Mouse (Mus musculus): Measurements from ENCODE around the gene Vil1. TPM values are rescaled to one million over a fixed set of nuclear protein-coding genes. Genes with fewer than 3 reads are reported as not detected.
A peak's percentile ranks its signal among the peaks of the same experiment; 100 is the strongest.

Gene Vil1
- 1 to 10 TPM; 1.4 to 2.1 TPM for total RNA-seq (2021)

DNA sequence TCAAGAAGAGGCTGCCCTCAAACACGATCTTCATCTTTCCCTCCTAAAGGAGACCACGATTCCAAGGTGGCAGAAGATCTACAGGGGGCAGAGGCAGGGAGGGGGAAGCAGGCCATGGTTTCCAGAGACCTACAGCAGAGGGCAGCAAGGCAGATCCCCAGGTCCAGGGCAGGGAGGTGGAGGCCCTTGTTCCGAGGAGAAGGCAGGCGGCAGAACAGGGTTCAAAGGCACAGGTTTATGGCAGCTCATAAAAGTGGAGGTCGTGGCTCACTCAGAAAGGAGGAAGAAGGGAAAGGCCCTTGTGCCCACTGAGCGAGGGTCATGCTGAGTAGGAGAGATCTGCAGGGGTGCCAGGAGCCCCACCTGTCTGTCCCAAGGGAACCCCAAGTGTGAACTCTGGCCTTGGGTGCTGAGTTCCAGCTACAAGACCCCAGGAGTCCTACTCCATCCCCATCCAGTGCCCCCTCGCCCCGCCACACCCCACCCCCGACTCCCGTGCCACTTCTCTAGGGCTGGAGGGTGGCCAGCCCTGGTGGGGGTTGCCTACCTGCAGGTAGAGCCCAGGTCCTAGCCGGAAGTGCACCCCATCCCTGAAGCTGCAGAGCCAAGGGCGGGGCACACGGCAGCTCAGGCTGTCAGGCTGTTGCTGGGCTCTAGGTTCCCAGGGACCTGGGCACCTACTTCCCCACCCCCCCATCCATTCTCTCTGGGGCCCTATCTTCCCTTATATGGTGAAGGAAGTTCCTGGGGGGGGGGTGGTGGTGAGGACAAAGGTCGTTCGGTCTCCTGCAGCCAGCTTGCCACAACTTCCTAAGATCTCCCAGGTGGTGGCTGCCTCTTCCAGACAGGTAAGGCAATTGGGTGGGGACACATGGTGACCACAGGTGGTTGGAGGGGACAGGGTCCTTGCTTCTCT, at the start of gene Vil1:
Vil1 (plus strand) TSS at position 788 of the 916 bp plus-strand sequence.
- DNase-seq, result no peak

GRCm38 (mm10) chr1:74359952-74360517, 49.1 kb upstream of the Vil1 start:
- DNase-seq, result no peak

DNA sequence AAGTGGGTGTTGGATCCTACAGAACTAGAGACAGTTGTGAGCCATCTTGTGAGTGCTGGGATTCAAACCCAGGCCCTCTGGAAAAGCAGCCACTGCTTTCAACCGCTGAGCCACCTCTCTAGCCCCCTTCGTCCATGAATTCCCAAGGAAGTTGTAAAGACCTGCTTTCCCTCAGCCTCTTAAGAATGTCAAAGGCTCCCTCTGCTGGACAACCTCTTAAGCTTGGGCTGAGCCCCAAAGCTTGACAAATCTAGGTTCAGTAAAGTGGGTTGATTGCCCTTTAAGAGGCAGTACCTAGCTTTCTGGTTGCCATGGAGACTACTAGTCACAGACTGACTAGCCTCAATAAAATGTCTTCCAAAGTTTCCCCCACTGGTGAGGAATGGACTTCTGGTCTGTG, 47.4 kb upstream of the Vil1 start, which contains the start of gene Catip:
Catip (plus strand) TSS at position 297 of the 400 bp plus-strand sequence.
- DNase-seq, result peak; percentile 84

DNA sequence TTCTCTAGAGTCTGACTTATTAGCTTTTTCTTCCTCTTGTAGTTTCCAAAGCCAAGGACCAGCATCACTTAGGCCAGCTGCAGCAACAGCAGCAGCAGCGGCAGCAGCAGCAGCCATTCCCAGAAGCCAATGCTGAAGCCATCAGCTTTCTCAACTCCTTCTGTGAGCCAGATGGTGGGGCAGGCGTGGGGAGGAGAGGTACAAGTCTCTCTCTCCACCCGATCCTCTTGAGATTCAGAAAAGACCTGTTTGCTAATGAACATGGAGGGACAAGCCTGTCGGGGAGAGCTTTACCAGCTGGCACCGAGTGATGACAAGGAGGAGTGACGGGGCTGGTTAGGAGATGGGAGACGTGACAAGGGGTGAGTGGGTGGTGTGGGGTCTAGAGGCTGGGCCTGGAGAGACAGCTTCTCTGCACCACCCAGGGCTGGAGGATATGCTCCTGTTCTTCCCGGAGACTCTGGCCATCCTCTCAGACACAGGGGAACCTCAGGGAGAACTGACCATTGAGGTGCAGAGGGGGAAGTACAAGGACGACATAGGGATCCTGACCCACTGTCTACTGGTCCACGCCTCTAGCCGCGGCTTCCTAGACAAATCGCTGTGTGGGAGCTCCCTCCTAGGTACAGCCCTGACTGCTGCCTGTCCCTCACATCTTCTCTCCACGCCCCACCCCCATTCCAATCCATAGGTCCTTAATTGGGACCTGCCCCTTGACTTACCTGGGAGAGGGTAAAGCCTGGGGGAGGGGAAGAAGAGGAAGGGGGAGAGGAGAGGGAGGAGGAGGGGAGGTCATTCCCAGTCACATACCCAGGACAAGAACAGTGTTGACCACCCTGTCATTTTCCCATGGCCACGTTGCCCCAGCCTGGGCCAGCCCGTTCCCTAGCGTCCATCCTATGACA, 46.6 kb upstream of the Vil1 start:
- DNase-seq, result no peak

DNA sequence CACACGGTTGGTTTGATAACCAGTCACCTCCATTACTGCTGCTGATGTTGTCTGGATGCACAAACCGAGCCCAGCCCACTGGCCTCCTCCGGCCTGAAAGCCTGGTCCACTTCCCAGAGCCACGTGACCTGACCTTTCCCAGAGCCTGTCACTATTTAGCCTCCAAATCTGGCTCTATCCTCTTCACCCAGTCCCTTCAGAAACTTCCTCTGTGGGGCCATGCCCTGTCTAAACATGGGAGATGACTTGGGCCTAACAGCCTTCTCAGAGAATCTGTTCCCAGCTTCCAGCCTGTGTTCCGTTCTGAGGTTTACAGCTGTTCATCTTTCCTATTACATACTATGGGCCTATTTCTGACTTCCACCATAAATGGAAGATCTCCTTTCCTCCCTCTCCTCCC, 45.7 kb upstream of the Vil1 start:
- DNase-seq, result no peak

GRCm38 (mm10) chr1:74364270-74364669, 44.9 kb upstream of the Vil1 start:
- DNase-seq, result no peak

DNA sequence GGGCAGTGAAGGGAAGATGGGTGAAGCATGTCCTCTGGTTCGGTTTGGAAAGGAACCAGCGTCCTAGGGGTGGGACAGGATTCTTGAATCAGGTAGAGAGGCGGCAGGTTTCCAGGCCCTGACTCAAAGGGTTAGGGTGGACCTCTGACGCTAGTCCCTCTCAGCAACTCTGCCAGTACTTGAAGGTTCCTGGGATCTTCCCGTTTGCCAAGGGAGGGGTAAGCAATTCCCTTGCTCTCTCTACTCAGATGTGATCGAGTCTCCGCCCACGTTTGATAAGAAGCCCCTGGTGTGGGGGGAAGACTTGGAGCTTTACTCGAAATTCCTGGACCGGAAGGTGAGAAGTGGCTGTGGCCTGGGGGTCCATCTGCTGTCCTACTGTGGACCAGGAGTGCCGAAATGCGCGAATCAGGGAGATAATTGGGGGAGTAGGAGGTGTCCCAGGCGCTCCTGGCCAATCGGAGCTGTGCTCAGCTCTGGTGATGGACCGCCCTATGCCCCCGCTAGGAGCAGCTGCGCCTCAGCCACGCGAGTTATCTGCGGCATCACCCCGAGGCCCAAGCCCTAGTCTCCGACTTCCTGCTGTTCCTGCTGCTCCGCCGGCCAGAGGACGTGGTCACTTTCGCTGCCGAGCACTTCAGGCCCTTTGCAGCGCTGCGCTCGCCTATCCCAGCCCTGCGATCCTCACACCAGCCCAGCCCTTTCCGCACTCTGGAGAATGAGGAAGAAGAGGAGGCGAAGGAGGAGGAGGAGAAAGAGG, 41.1 kb upstream of the Vil1 start:
- peak; percentile 75 for DNase-seq

DNA sequence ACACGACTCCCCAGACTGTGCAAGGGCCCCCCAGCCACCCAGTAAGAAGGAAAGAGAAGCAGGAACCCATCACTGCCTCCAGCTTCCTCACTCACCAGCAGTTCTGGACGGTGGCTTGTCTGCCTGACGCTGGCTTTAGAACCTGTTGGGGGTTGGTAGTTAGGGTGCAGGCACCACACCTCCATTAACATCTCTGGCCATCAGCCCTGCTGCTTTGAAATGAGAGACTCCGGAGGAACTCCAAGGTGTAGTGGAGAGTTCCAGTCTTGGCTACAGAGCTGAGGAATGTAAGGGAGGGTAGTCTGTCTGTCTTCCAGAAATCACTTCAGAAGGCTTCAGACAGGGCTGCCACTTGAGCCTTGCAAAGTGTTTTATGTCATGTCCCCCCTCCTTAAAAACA, 39.1 kb upstream of the Vil1 start:
- DNase-seq, result no peak

GRCm38 (mm10) chr1:74373372-74373771, 35.8 kb upstream of the Vil1 start:
- no peak for DNase-seq

DNA sequence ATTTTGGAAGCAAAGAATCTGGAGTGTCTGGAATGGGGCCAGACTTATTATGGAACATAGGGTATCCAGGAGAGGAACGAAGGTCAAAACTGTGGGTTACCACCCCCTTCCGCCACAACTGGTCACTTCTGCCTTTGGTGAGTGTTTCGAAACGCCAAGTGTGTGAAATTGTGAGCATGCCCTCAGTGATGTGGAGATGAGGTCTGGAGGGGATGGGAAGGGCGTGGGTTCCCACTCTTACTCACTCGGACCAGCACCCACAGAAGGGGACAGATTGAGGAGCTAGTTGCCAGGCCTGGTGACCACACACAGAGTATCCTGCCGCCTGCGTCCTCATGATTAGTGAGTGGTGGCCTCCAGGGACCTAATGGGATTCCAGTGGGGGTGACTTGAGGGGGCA, 34.2 kb upstream of the Vil1 start, which contains the start of gene Slc11a1:
Slc11a1 (plus strand) TSS at position 216 of the 400 bp plus-strand sequence.
- no peak for DNase-seq

DNA sequence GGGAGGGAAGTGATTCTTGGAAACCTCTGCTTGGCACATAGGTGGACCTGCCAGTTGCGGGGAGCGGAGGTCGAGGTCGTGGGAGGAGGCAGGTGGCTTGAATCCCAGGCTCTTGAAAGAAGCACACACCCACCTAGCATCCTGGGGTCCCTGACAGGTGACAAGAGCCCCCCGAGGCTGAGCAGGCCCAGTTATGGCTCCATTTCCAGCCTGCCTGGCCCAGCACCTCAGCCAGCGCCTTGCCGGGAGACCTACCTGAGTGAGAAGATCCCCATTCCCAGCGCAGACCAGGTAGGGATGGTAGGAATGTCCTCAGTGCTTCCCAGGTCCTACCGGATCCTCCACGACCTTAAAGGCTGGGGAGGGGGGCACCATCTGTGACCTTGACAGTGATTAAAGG, 33.6 kb upstream of the Vil1 start:
- DNase-seq, result no peak

- DNase-seq, result no peak
These were observed 32.8 kb upstream of the Vil1 start for GRCm38 (mm10) chr1:74376396-74376795.

DNA sequence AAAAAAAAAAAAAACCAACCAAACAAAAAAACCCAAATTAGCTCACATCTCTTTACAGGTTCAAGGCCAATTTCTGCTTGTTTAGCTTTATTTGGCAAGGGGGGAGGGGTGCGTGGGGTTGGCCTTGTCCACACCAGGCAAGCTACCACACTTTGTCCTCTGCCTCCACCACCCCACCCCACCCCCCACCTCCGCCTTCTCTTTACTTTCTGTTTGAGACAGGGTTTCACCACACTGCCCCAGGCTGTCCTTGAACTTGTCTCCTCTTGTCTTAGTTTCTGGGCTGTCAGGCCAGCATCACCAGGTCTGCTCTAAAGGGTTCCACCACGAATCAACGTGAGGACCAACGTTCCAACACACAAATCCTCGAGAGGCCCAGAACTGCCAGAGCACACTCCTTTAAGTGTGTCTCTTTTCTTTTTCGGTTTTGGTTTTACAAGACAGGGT, 30.1 kb upstream of the Vil1 start:
- DNase-seq, result no peak

- DNase-seq, result no peak
These were observed 28.7 kb upstream of the Vil1 start for GRCm38 (mm10) chr1:74380484-74380883.

DNA sequence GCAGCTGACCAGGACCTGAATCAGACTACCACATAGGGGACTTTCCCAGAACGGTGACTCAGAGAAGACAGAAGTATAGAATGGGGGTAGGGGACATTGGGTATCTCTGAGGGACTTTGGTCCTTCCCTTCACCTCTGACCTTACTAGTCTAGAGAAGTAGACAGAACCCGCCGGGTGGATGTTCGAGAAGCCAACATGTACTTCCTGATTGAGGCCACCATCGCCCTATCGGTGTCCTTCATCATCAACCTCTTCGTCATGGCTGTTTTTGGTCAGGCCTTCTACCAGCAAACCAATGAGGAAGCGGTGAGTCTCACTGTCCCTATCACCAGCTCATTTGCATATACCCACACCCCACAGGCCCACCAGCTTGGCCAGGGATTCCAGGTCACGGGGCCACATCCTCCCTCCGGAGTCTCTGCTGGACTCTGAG, 27.6 kb upstream of the Vil1 start:
- no peak for DNase-seq

DNA sequence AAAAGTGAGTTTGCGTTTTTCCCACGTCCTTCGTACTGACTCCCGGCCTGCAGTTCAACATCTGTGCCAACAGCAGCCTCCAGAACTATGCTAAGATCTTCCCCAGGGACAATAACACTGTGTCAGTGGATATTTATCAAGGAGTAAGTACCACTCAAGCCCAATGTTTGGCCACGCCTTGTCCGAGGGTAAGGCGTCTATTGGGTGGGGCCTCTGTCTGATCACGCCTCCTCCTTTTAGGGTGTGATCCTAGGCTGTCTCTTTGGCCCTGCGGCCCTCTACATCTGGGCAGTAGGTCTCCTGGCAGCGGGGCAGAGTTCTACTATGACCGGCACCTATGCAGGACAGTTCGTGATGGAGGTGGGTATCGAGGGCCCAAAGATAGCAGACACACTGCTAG, 25.8 kb upstream of the Vil1 start:
- DNase-seq, result no peak

DNA sequence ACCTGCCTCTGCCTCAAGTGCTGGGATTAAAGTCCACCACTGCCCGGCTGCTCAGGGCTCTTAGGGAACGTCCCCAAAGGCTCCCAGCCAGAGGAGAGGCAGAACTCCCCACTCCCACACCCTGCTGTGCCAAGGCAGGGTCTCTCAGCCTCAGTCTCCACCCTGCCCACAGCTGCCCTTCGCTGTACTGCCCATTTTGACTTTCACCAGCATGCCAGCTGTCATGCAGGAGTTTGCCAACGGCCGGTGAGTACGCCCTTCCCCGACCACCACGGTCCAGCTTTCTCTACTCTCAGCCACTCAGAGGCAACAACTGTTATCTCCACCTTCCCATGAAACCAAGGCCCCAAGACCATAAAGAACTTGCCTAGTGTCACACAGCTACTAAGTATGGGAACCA, 24.7 kb upstream of the Vil1 start:
- no peak for DNase-seq

DNA sequence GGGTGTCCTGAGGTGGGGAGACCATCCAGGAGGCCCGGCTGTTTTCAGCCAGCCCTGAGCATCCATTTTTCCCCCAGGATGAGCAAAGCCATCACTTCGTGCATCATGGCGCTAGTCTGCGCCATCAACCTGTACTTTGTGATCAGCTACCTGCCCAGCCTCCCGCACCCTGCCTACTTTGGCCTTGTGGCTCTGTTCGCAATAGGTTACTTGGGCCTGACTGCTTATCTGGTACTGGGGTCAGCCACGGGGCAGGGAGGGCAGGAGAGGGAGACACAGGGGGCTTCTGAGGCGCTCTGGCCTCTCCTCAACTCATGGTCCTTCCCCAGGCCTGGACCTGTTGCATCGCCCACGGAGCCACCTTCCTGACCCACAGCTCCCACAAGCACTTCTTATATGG, 24.1 kb upstream of the Vil1 start:
- DNase-seq, result no peak

DNA sequence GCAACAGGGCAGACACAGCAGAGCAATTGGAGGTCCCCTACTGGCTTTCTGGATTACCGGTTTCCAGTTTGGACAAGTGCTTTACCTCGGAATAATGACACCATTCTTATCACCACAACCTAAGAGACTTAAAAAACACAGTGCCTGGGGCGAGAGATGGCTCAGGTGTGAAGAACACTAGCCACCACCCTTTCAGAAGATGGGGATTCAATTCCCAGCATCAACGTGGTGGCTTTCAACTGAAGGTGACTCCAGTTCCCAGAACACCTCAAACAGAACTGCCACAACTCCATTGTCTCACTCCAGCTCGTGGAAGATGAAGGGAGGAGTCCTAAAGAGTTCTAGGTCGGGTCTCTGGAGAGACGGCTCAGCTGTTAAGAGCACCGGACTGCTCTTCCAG, 23.6 kb upstream of the Vil1 start:
- no peak for DNase-seq

DNA sequence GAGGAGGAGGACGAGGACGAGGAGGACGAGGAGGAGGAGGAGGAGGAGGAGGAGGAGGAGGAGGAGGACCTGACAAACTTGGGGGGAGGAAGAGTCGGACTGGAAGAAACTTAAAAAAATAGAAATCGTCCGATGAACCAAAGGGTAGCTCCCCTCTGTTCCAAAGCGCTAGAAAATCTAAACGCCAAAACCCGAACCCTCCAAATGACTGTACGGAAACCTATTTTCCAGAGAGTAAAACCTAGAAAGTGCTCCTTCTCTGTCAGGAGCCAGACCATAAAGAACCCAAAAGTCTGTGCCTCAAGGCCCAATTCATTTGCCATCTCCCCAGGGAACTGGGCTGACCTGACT, 22.8 kb upstream of the Vil1 start:
- DNase-seq, result no peak

GRCm38 (mm10) chr1:74386714-74387385, 22.3 kb upstream of the Vil1 start:
- peak; percentile 95 for DNase-seq

All from heart, postnatal 4 days (tissue).